Mouse (Mus musculus): Measurements from ENCODE around the gene Tmem212. TPM values are rescaled to one million over a fixed set of nuclear protein-coding genes. Genes with fewer than 3 reads are reported as not detected.

Tmem212 gene
- polyA plus RNA-seq, 1 experiment from 2014 or later, result 18.9 TPM

DNA sequence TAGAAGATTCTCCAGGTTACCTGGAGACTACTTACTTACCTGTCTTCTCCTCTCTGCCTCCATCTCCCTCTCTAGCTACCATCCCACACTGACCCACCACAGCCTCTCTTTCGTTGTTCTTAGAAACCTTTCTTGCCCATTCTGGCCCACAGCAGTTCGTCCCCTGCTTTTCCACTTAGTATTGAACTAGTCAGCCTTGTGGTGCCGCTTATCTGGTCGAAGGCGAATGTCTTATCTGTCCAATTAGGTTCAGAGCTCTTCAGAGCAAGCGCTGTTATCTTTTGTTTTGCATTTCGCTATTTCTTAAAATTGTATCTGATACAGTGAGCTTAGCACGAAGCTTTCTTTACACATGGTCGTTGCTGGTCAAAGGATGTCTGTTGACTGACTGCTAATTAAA is 56.9 kb downstream of the Tmem212 start:
- H3K4me3 ChIP-seq (replicated peaks), result no peak overlapping the region
- WGBS, result 88% methylated on average over 9 of the region's 9 CpGs
- H3K9ac ChIP-seq, result no peak overlapping the region
- no peak for ATAC-seq (ENCODE audit: insufficient number of reproducible peaks, low FRiP score, low TSS enrichment, low read depth)
- H3K36me3 ChIP-seq, result no peaks in the 10 kb centered on the region
- no peaks in the 10 kb centered on the region for H3K4me1 ChIP-seq
- no peaks in the 10 kb centered on the region for H3K9me3 ChIP-seq (replicated peaks)
- H3K4me2 ChIP-seq (replicated peaks), result no peak overlapping the region
- H3K27me3 ChIP-seq, result no peaks in the 10 kb centered on the region
- no peak overlapping the region for H3K27ac ChIP-seq (replicated peaks)

DNA sequence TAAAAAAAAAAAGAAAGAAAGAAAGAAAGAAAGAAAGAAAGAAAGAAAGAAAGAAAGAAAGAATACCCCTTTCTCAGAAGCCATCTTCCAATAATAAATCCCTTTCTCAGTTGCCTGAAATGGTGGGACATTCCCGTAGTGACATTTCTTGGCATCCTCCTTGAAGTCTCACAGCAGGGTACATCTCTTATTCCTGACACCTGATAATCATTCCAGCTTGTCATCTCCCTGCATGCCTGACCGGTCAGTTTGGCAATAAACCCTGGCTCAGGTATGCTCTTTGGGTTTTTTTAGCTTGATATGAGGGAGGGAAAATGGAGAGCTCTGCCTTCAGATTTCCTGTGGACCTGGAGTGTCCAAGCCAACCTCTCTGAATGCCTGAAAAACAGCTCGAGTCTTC is 59.9 kb downstream of the Tmem212 start:
- no peaks in the 10 kb centered on the region for H3K27me3 ChIP-seq

DNA sequence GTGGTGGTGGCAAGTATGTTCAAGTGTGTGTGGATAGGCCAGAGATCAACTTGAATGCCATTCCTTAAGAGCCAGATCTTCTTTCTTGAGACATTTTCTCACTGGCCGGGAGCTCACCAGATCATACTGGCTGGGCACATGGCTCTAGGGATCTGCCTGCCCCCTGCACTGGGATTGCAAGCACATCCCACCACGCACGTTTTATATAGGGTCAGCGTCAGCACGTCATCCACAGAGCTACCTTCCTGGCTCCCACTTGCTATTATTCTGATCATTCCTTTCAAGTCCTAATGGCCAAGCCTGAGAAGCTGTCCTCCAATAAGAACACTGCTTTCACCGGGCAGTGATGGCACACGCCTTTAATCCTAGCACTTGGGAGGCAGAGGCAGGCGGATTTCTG is 60.4 kb downstream of the Tmem212 start:
- 91% methylated on average over 8 of the region's 8 CpGs for WGBS
- Histone ChIP-seq H3K27me3 (no peaks in the 10 kb centered on the region), H3K4me3 (replicated peaks) (no peak overlapping the region), H3K4me1 (no peaks in the 10 kb centered on the region), H3K9ac (no peak overlapping the region), H3K36me3 (no peaks in the 10 kb centered on the region), H3K9me3 (replicated peaks) (0 out of 2 replicates have a peak, but pooled peaks cover 3% of the 10 kb centered on the region), H3K27ac (replicated peaks) (no peak overlapping the region), H3K4me2 (replicated peaks) (no peak overlapping the region)
- ATAC-seq (ENCODE audit: insufficient number of reproducible peaks, low FRiP score, low TSS enrichment, low read depth), result no peak

More for the DNA sequence above, 59.9 kb downstream of the Tmem212 start:
- ATAC-seq (ENCODE audit: insufficient number of reproducible peaks, low FRiP score, low TSS enrichment, low read depth), result no peak
- Histone ChIP-seq H3K36me3 (no peaks in the 10 kb centered on the region), H3K4me2 (replicated peaks) (no peak overlapping the region), H3K4me1 (no peaks in the 10 kb centered on the region), H3K4me3 (replicated peaks) (no peak overlapping the region), H3K27ac (replicated peaks) (no peak overlapping the region), H3K9ac (no peak overlapping the region), H3K9me3 (replicated peaks) (0 out of 2 replicates have a peak, but pooled peaks cover 3% of the 10 kb centered on the region)
- WGBS, result 79% methylated on average over 3 of the region's 3 CpGs

DNA sequence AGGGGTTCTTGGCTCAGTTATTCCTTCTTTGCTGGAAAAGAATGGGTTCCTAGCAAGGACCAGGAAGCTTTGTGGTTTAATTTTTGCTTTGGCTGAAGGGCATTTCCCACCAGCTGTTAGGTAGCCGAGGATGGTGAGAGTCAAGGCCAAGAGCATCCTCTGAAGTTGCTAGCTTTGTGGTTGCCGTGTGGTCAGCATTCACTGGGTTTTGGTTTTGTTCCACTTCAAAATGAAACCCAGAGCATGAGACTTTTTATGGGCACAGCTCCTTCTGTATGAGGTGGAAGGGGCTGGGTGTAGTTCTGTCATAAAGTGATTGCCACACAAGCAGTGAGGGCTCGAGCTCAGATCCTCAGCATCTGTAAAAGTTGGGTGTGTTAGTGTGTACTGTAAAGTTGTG is 67.4 kb downstream of the Tmem212 start:
- Histone ChIP-seq H3K4me3 (replicated peaks) (no peak overlapping the region), H3K36me3 (no peaks in the 10 kb centered on the region), H3K27ac (replicated peaks) (no peak overlapping the region), H3K4me2 (replicated peaks) (no peak overlapping the region), H3K27me3 (no peaks in the 10 kb centered on the region), H3K9me3 (replicated peaks) (0 out of 2 replicates have a peak, but pooled peaks cover 3% of the 10 kb centered on the region), H3K4me1 (0 out of 2 replicates have a peak, but pooled peaks cover 2% of the 10 kb centered on the region), H3K9ac (no peak overlapping the region)
- WGBS, result 56% methylated on average over 3 of the region's 3 CpGs
- no peak for ATAC-seq (ENCODE audit: insufficient number of reproducible peaks, low FRiP score, low TSS enrichment, low read depth)

DNA sequence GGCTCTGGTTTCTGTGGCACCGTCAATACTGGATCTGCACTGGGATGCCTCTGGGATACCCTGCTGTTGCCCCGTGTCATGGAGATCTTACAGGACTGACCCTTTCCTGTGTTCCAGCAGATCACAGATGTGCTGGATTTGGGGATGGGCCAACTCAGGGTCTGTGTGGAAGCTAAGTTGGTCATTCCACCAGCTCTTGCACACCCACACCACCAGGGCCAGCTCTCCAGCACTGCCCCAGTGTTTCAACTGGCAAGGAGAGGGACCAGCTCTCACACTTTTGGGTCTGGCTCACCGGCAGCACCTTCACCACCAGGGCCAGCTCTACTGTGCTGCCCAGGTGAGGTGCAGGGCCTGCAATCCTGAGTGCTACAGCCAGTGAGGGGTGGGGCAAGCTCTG is 68.9 kb downstream of the Tmem212 start:
- no peak overlapping the region for H3K27ac ChIP-seq (replicated peaks)
- no peak overlapping the region for H3K4me3 ChIP-seq (replicated peaks)
- H3K36me3 ChIP-seq, result no peaks in the 10 kb centered on the region
- 76% methylated on average over 3 of the region's 3 CpGs for WGBS
- 0 out of 2 replicates have a peak, but pooled peaks cover 3% of the 10 kb centered on the region for H3K9me3 ChIP-seq (replicated peaks)
- H3K27me3 ChIP-seq, result no peaks in the 10 kb centered on the region
- no peak overlapping the region for H3K9ac ChIP-seq
- no peak for ATAC-seq (ENCODE audit: insufficient number of reproducible peaks, low FRiP score, low TSS enrichment, low read depth)
- no peak overlapping the region for H3K4me2 ChIP-seq (replicated peaks)
- H3K4me1 ChIP-seq, result 0 out of 2 replicates have a peak, but pooled peaks cover 4% of the 10 kb centered on the region

DNA sequence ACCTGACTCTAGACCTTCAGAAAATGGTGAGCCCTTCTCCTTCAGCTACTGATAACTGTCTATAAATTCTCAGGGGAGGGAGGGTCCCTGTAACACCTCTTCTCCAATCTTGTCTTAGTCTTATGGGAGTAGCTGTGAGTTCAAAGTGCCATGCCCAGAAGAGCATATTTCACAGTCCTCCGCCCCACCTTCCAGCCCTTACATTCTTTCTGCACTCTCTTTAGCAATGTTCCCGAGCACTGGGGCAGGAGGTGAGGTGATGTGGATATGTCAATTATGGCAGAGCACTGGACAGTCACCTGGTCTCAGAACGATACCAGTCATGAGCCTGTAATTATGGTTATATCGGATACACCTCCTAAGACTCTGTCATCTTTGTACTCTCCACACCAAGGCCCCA is 70.2 kb downstream of the Tmem212 start:
- H3K27ac ChIP-seq (replicated peaks), result no peak overlapping the region
- no peak overlapping the region for H3K4me2 ChIP-seq (replicated peaks)
- H3K27me3 ChIP-seq, result no peaks in the 10 kb centered on the region
- 0 out of 2 replicates have a peak, but pooled peaks cover 4% of the 10 kb centered on the region for H3K4me1 ChIP-seq
- H3K9me3 ChIP-seq (replicated peaks), result no peaks in the 10 kb centered on the region
- no peaks in the 10 kb centered on the region for H3K36me3 ChIP-seq
- no peak overlapping the region for H3K4me3 ChIP-seq (replicated peaks)
- WGBS, result 72% methylated on average over 4 of the region's 4 CpGs
- no peak overlapping the region for H3K9ac ChIP-seq
- no peak for ATAC-seq (ENCODE audit: insufficient number of reproducible peaks, low FRiP score, low TSS enrichment, low read depth)

Other genes starting within 250 kb of the Tmem212 start
- 31.8 and 33.9 TPM in 2 replicates for gene Fndc3b, start 185.1 kb downstream of the Tmem212 start, polyA plus RNA-seq (2015; fragmentation: Nextera tagmentation; extraction: Ambion mirVana)
- gene Pld1, start 42.3 kb upstream of the Tmem212 start, polyA plus RNA-seq (2015; fragmentation: Nextera tagmentation; extraction: Ambion mirVana), result 6.4 and 7.1 TPM in 2 replicates